ENCODE assay signal across 15 mouse cellular contexts in the genomic region with DNA sequence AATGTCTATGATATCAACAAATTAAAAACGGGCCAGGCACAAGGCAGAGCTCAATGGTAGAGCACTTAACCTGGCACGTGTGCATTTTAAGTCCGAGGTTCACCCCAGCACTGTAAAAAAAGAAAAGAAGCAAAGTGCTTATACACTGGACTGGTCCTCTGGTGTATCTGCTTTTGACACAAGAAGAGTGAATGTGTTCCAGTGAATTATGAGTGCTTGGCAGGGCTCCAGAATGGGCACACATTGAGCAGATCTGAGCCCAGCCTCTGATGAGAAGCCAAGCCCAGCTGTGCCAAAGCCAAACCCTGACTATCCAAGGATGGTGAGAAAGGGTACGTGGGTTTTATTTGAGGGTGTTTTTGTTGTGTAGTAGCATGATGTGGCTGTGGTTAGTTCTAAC.
DNase-seq lines count a peak whose midpoint lies in the region; ATAC-seq and TF ChIP-seq lines count a peak whose summit lies in the region.
"Had no signal": no experiment of that assay in that cellular context is flagged by ENCODE, and none has a peak within 500 bp of the region (broad histone marks: within the 10 kb centered on the region; RNA-seq: fewer than 3 reads in every experiment).

No protein-coding gene starts in this region.

- 74% methylated on average over 4 of the region's 4 CpGs for WGBS in heart, embryonic 10.5 days
- WGBS in heart, adult 2 months, result 59% methylated on average over 4 of the region's 4 CpGs
- WGBS in midbrain, postnatal 0 days, result 78% methylated on average over 4 of the region's 4 CpGs
- 81% methylated on average over 4 of the region's 4 CpGs for WGBS in midbrain, embryonic 15.5 days

- no peaks in the 10 kb centered on the region for H3K27me3 ChIP-seq in heart, embryonic 10.5 days (ENCODE audit: insufficient read depth, poor library complexity, severe bottlenecking)
- peaks cover 1% of the 10 kb centered on the region; the same call in 1 of the 2 replicates for H3K27me3 ChIP-seq in heart, adult 2 months (ENCODE audit: control insufficient read depth, insufficient read depth, low read length)
- H3K27me3 ChIP-seq in midbrain, postnatal 0 days (ENCODE audit: insufficient read depth, low read length), result no peaks in the 10 kb centered on the region
- H3K27me3 ChIP-seq in midbrain, embryonic 15.5 days (replicated peaks), result no peaks in the 10 kb centered on the region
- H3K27me3 ChIP-seq: stomach, embryonic 15.5 days had no signal

- no peak overlapping the region for H3K4me3 ChIP-seq in heart, embryonic 10.5 days
- H3K4me3 ChIP-seq in heart, adult 2 months, result no peak overlapping the region
- no peak overlapping the region for H3K4me3 ChIP-seq in midbrain, postnatal 0 days (ENCODE audit: low read depth, low read length)
- no peak overlapping the region for H3K4me3 ChIP-seq in midbrain, embryonic 15.5 days
- H3K4me3 ChIP-seq: stomach, embryonic 15.5 days had no signal

- no peak for TF ChIP-seq POLR2A in heart, adult 2 months (IDR thresholded peaks at IDR 0.05; ENCODE audit: insufficient read depth, low read depth, low read length)

- no peak overlapping the region for H3K4me2 ChIP-seq in midbrain, postnatal 0 days (ENCODE audit: low read depth, low read length, poor library complexity, severe bottlenecking)
- no peak overlapping the region for H3K4me2 ChIP-seq in midbrain, embryonic 15.5 days
- H3K4me2 ChIP-seq: hindbrain, embryonic 14.5 days; stomach, embryonic 15.5 days had no signal

- ATAC-seq in midbrain, postnatal 0 days (ENCODE audit: low FRiP score), result no peak
- no peak for ATAC-seq in midbrain, embryonic 15.5 days (replicated peaks)
- ATAC-seq: intestine, postnatal 0 days; liver, postnatal 0 days; midbrain, embryonic 16.5 days had no signal

- H3K79me2 ChIP-seq in heart, adult 2 months (replicated peaks; ENCODE audit: control insufficient read depth, insufficient read depth, low read length), result no peaks in the 10 kb centered on the region

- no peak for TF ChIP-seq EP300 in heart, adult 2 months (IDR thresholded peaks at IDR 0.05; ENCODE audit: insufficient read depth, low read depth, low read length)

- H3K36me3 ChIP-seq in heart, embryonic 10.5 days, result no peaks in the 10 kb centered on the region
- no peaks in the 10 kb centered on the region for H3K36me3 ChIP-seq in heart, adult 2 months (ENCODE audit: control insufficient read depth, insufficient read depth, low read length)
- no peaks in the 10 kb centered on the region for H3K36me3 ChIP-seq in midbrain, postnatal 0 days (ENCODE audit: insufficient read depth, low read length)
- H3K36me3 ChIP-seq in midbrain, embryonic 15.5 days (replicated peaks), result no peaks in the 10 kb centered on the region
- H3K36me3 ChIP-seq: stomach, embryonic 15.5 days had no signal

- intact Hi-C loops in heart, adult 2 months (cut with DNase I), result no loop called here

- DNase-seq in heart, embryonic 10.5 days (ENCODE audit: low spot score), result peak; percentile 50
- no peak for DNase-seq in heart, adult 2 months
- peak; percentile 53 for DNase-seq in midbrain, postnatal 0 days (ENCODE audit: low spot score)
- peak; percentile 74 for DNase-seq in adrenal gland, postnatal 14 days
- DNase-seq in skeletal muscle tissue, adult 2 months (ENCODE audit: low read depth, low spot score), result peak; percentile 9
- DNase-seq in kidney, adult 8-10 months, result no peak
- DNase-seq: kidney, postnatal 36 days; liver, postnatal 0 days; lung, postnatal 4 days; spleen, adult 18-20 months had no signal

- H3K9me3 ChIP-seq in heart, embryonic 10.5 days, result no peaks in the 10 kb centered on the region
- H3K9me3 ChIP-seq in midbrain, postnatal 0 days (ENCODE audit: low read length), result no peaks in the 10 kb centered on the region
- H3K9me3 ChIP-seq in midbrain, embryonic 15.5 days, result no peaks in the 10 kb centered on the region
- H3K9me3 ChIP-seq: stomach, embryonic 15.5 days had no signal

- TF ChIP-seq CTCF in heart, adult 2 months (IDR thresholded peaks at IDR 0.05), result no peak
- TF ChIP-seq CTCF in midbrain, postnatal 0 days (IDR thresholded peaks at IDR 0.05), result no peak

- no peak overlapping the region for H3K9ac ChIP-seq in heart, adult 2 months (ENCODE audit: low read depth, low read length)
- no peak overlapping the region for H3K9ac ChIP-seq in midbrain, postnatal 0 days (replicated peaks; ENCODE audit: low read length, poor library complexity, severe bottlenecking)
- H3K9ac ChIP-seq in midbrain, embryonic 15.5 days, result no peak overlapping the region
- H3K9ac ChIP-seq: hindbrain, embryonic 14.5 days; liver, postnatal 0 days; stomach, embryonic 15.5 days had no signal

- no peaks in the 10 kb centered on the region for H3K4me1 ChIP-seq in heart, embryonic 10.5 days
- H3K4me1 ChIP-seq in heart, adult 2 months (ENCODE audit: control insufficient read depth, insufficient read depth, low read length), result no peaks in the 10 kb centered on the region
- no peaks in the 10 kb centered on the region for H3K4me1 ChIP-seq in midbrain, postnatal 0 days (ENCODE audit: insufficient read depth, low read length)
- H3K4me1 ChIP-seq in midbrain, embryonic 15.5 days, result 0 out of 2 replicates have a peak, but pooled peaks cover 2% of the 10 kb centered on the region
- H3K4me1 ChIP-seq: stomach, embryonic 15.5 days had no signal

- H3K27ac ChIP-seq in heart, embryonic 10.5 days, result no peak overlapping the region
- no peak overlapping the region for H3K27ac ChIP-seq in heart, adult 2 months
- no peak overlapping the region for H3K27ac ChIP-seq in midbrain, postnatal 0 days (ENCODE audit: low read depth, low read length)
- H3K27ac ChIP-seq in midbrain, embryonic 15.5 days, result no peak overlapping the region
- H3K27ac ChIP-seq: hindbrain, embryonic 14.5 days; stomach, embryonic 15.5 days had no signal

Comparison
In these comparisons a context has a peak if more than half of its experiments do, and no peak if none do; other contexts are left out.
1. DNase-seq: peak in heart, embryonic 10.5 days (single experiment), midbrain, postnatal 0 days (single experiment), adrenal gland, postnatal 14 days (single experiment) and skeletal muscle tissue, adult 2 months (single experiment); none in heart, adult 2 months (0 of 2) and kidney, adult 8-10 months (0 of 2).